ENCODE assay signal across 12 mouse cellular contexts in genomic region chr19:21598659-21599352, GRCm38 (mm10). TPM values are rescaled to one million over a fixed set of nuclear protein-coding genes. Genes with fewer than 3 reads are reported as not detected.
DNase-seq lines count a peak whose midpoint lies in the region; ATAC-seq and TF ChIP-seq lines count a peak whose summit lies in the region.
"Had no signal": no experiment of that assay in that cellular context is flagged by ENCODE, and none has a peak within 500 bp of the region (broad histone marks: within the 10 kb centered on the region; RNA-seq: fewer than 3 reads in every experiment).

No protein-coding gene starts in this region.

- TF ChIP-seq POLR2A in lung, adult 2 months (IDR thresholded peaks at IDR 0.05; ENCODE audit: borderline replicate concordance, extremely low read depth, low read depth, low read length) = no peak

- no peak for ATAC-seq in heart, embryonic 15.5 days (replicated peaks; ENCODE audit: insufficient number of reproducible peaks, insufficient read depth, low FRiP score, low read depth)
- peak; percentile 92 for ATAC-seq in lung, embryonic 16.5 days (ENCODE audit: low read depth)
- peak; percentile 59; the same call in 1 of the 2 replicates for ATAC-seq in intestine, embryonic 15.5 days
- peak; percentile 75 for ATAC-seq in stomach, postnatal 0 days (ENCODE audit: low FRiP score, low TSS enrichment)

- no peak for TF ChIP-seq CTCF in lung, adult 2 months (IDR thresholded peaks at IDR 0.05; ENCODE audit: insufficient read depth, low read length)
- peak; percentile 26; the same call in 1 of the 2 replicates for TF ChIP-seq CTCF in stomach, postnatal 0 days (IDR thresholded peaks at IDR 0.05; ENCODE audit: low read depth)

- H3K4me2 ChIP-seq in heart, embryonic 15.5 days = no peak overlapping the region
- peak overlapping the region; percentile 10; the same call in 1 of the 2 replicates for H3K4me2 ChIP-seq in lung, embryonic 16.5 days (ENCODE audit: low read depth, low read length)
- no peak overlapping the region for H3K4me2 ChIP-seq in intestine, embryonic 15.5 days (replicated peaks)
- no peak overlapping the region for H3K4me2 ChIP-seq in stomach, postnatal 0 days (replicated peaks; ENCODE audit: low read depth)
- H3K4me2 ChIP-seq: liver, embryonic 13.5 days; midbrain, embryonic 11.5 days had no signal

- no peaks in the 10 kb centered on the region for H3K9me3 ChIP-seq in heart, embryonic 15.5 days (replicated peaks)
- H3K9me3 ChIP-seq in heart, embryonic 10.5 days = no peaks in the 10 kb centered on the region
- no peaks in the 10 kb centered on the region for H3K9me3 ChIP-seq in lung, embryonic 16.5 days (ENCODE audit: control insufficient read depth, low read length)
- no peaks in the 10 kb centered on the region for H3K9me3 ChIP-seq in intestine, embryonic 15.5 days
- no peaks in the 10 kb centered on the region for H3K9me3 ChIP-seq in stomach, postnatal 0 days (ENCODE audit: control insufficient read depth, low read length)
- H3K9me3 ChIP-seq: liver, embryonic 13.5 days had no signal

- H3K27ac ChIP-seq in heart, embryonic 15.5 days = peak overlapping the region; percentile 9; the same call in 1 of the 2 replicates
- no peak overlapping the region for H3K27ac ChIP-seq in heart, embryonic 10.5 days
- H3K27ac ChIP-seq in lung, embryonic 16.5 days (ENCODE audit: low read length) = peak overlapping the region; percentile 98
- no peak overlapping the region for H3K27ac ChIP-seq in intestine, embryonic 15.5 days
- peak overlapping the region; percentile 64 for H3K27ac ChIP-seq in stomach, postnatal 0 days (replicated peaks)
- H3K27ac ChIP-seq: liver, embryonic 13.5 days had no signal

- H3K9ac ChIP-seq in heart, embryonic 15.5 days = no peak overlapping the region
- peak overlapping the region; percentile 53 for H3K9ac ChIP-seq in lung, embryonic 16.5 days (ENCODE audit: low read length)
- no peak overlapping the region for H3K9ac ChIP-seq in intestine, embryonic 15.5 days
- no peak overlapping the region for H3K9ac ChIP-seq in stomach, postnatal 0 days (ENCODE audit: low read length)
- H3K9ac ChIP-seq: liver, embryonic 13.5 days had no signal

- DNase-seq in heart, embryonic 10.5 days (ENCODE audit: low spot score) = no peak
- no peak for DNase-seq in lung, adult 2 months
- DNase-seq in stomach, postnatal 0 days (ENCODE audit: low spot score) = no peak
- no peak for DNase-seq in ovary, postnatal 14 days (ENCODE audit: low spot score)
- no peak for DNase-seq in left cerebral cortex, adult 11 months (ENCODE audit: low spot score)
- DNase-seq: cerebellum, postnatal 25 days; liver, embryonic 13.5 days; thymus, postnatal 25 days had no signal

- WGBS in heart, embryonic 15.5 days = 70% methylated on average over 8 of the region's 8 CpGs
- 76% methylated on average over 8 of the region's 8 CpGs for WGBS in heart, embryonic 10.5 days
- WGBS in lung, embryonic 16.5 days = 39% methylated on average over 8 of the region's 8 CpGs
- WGBS in lung, adult 2 months = 51% methylated on average over 8 of the region's 8 CpGs
- WGBS in intestine, embryonic 15.5 days = 49% methylated on average over 8 of the region's 8 CpGs
- 29% methylated on average over 8 of the region's 8 CpGs for WGBS in stomach, postnatal 0 days

- H3K36me3 ChIP-seq in heart, embryonic 15.5 days = peaks cover 10% of the 10 kb centered on the region; the same call in 1 of the 2 replicates
- peaks cover 23% of the 10 kb centered on the region for H3K36me3 ChIP-seq in heart, embryonic 10.5 days
- H3K36me3 ChIP-seq in lung, embryonic 16.5 days (ENCODE audit: control insufficient read depth, insufficient read depth, low read length) = peaks cover 4% of the 10 kb centered on the region
- 0 out of 2 replicates have a peak, but pooled peaks cover 4% of the 10 kb centered on the region for H3K36me3 ChIP-seq in intestine, embryonic 15.5 days
- H3K36me3 ChIP-seq in stomach, postnatal 0 days (ENCODE audit: control insufficient read depth, insufficient read depth, low read length) = peaks cover 6% of the 10 kb centered on the region; the same call in 1 of the 2 replicates

- no peaks in the 10 kb centered on the region for H3K27me3 ChIP-seq in heart, embryonic 15.5 days
- H3K27me3 ChIP-seq in heart, embryonic 10.5 days (ENCODE audit: insufficient read depth, poor library complexity, severe bottlenecking) = no peaks in the 10 kb centered on the region
- H3K27me3 ChIP-seq in lung, embryonic 16.5 days (ENCODE audit: control insufficient read depth, insufficient read depth, low read depth, low read length) = no peaks in the 10 kb centered on the region
- H3K27me3 ChIP-seq in intestine, embryonic 15.5 days (replicated peaks) = no peaks in the 10 kb centered on the region
- no peaks in the 10 kb centered on the region for H3K27me3 ChIP-seq in stomach, postnatal 0 days (ENCODE audit: control insufficient read depth, insufficient read depth, low read length)
- H3K27me3 ChIP-seq: liver, embryonic 13.5 days had no signal

- H3K4me3 ChIP-seq in heart, embryonic 15.5 days = no peak overlapping the region
- no peak overlapping the region for H3K4me3 ChIP-seq in heart, embryonic 10.5 days
- H3K4me3 ChIP-seq in lung, embryonic 16.5 days (ENCODE audit: low read length) = no peak overlapping the region
- H3K4me3 ChIP-seq in lung, adult 2 months (replicated peaks; ENCODE audit: extremely low read depth, low read depth, low read length) = no peak overlapping the region
- no peak overlapping the region for H3K4me3 ChIP-seq in intestine, embryonic 15.5 days (replicated peaks)
- H3K4me3 ChIP-seq in stomach, postnatal 0 days (ENCODE audit: low read depth, low read length) = no peak overlapping the region
- H3K4me3 ChIP-seq: liver, embryonic 13.5 days had no signal

- peak; percentile 88 for TF ChIP-seq EP300 in stomach, postnatal 0 days (optimal IDR thresholded peaks at IDR 0.05)

- H3K4me1 ChIP-seq in heart, embryonic 15.5 days (replicated peaks) = peaks cover 7% of the 10 kb centered on the region
- peaks cover 11% of the 10 kb centered on the region for H3K4me1 ChIP-seq in heart, embryonic 10.5 days
- peaks cover 25% of the 10 kb centered on the region for H3K4me1 ChIP-seq in lung, embryonic 16.5 days (replicated peaks; ENCODE audit: control insufficient read depth, insufficient read depth, low read length)
- no peaks in the 10 kb centered on the region; the same call in 1 of the 2 replicates for H3K4me1 ChIP-seq in lung, adult 2 months (ENCODE audit: control insufficient read depth, insufficient read depth, low read length)
- H3K4me1 ChIP-seq in intestine, embryonic 15.5 days (replicated peaks) = peaks cover 7% of the 10 kb centered on the region; the same call in 1 of the 2 replicates
- peaks cover 5% of the 10 kb centered on the region; the same call in 1 of the 2 replicates for H3K4me1 ChIP-seq in stomach, postnatal 0 days (replicated peaks; ENCODE audit: control insufficient read depth, insufficient read depth)

RNA-seq across cellular contexts. Expression of gene 1110059E24Rik, which starts 54.0 kb away (rescaled TPM):
- 33.7 and 38.5 TPM in 2 replicates for polyA plus RNA-seq in heart, embryonic 15.5 days (2015; fragmentation: Nextera tagmentation; extraction: Ambion mirVana)
- polyA plus RNA-seq in heart, embryonic 10.5 days (2016; fragmentation: Nextera tagmentation; extraction: Ambion mirVana) = 47.3 and 54.2 TPM in 2 replicates
- polyA plus RNA-seq in lung, embryonic 16.5 days (2015; fragmentation: Nextera tagmentation; extraction: Ambion mirVana) = 70.7 and 74.4 TPM in 2 replicates
- 3.5 and 6.1 TPM in 2 replicates for polyA plus RNA-seq in lung, adult 2 months (2012; rRNA removed)
- 62.9 and 63.8 TPM in 2 replicates for polyA plus RNA-seq in intestine, embryonic 15.5 days (2015; fragmentation: Nextera tagmentation; extraction: Ambion mirVana)
- 31.4 and 33.4 TPM in 2 replicates for polyA plus RNA-seq in stomach, postnatal 0 days (2015; fragmentation: Nextera tagmentation; extraction: Ambion mirVana)

RNA-seq across cellular contexts. Expression of gene Abhd17b, which starts 54.2 kb away (rescaled TPM):
- polyA plus RNA-seq in heart, embryonic 15.5 days (2015; fragmentation: Nextera tagmentation; extraction: Ambion mirVana) = 18.1 and 18.8 TPM in 2 replicates
- polyA plus RNA-seq in heart, embryonic 10.5 days (2016; fragmentation: Nextera tagmentation; extraction: Ambion mirVana) = 15.1 and 20.7 TPM in 2 replicates
- polyA plus RNA-seq in lung, embryonic 16.5 days (2015; fragmentation: Nextera tagmentation; extraction: Ambion mirVana) = 29.2 and 36.1 TPM in 2 replicates
- polyA plus RNA-seq in lung, adult 2 months (2012; rRNA removed) = 11.9 and 12.6 TPM in 2 replicates
- 26.3 and 26.5 TPM in 2 replicates for polyA plus RNA-seq in intestine, embryonic 15.5 days (2015; fragmentation: Nextera tagmentation; extraction: Ambion mirVana)
- 19.3 and 22.6 TPM in 2 replicates for polyA plus RNA-seq in stomach, postnatal 0 days (2015; fragmentation: Nextera tagmentation; extraction: Ambion mirVana)

Comparison
In these comparisons a context has a peak if more than half of its experiments do, and no peak if none do; other contexts are left out.
1. H3K27ac ChIP-seq: peak in heart, embryonic 15.5 days (single experiment), lung, embryonic 16.5 days (single experiment) and stomach, postnatal 0 days (single experiment); none in heart, embryonic 10.5 days (single experiment) and intestine, embryonic 15.5 days (single experiment).